Mouse (Mus musculus) kidney, adult 2 months (tissue): Measurements from ENCODE around the gene Bdp1. TPM values are rescaled to one million over a fixed set of nuclear protein-coding genes. Genes with fewer than 3 reads are reported as not detected.

Experiments
- DNase-seq: peaks from one replicate; pipeline ENCODE4 v3.0.0; 2021
- H3K27ac ChIP-seq: fragments of 200-500 bp; 2 replicates; pipeline ENCODE4 v1.5.1; 2012; ENCODE audit warnings: low read depth, low read length, control low read depth, inconsistent platforms; ENCODE audit not compliant: insufficient read depth
- H3K27me3 ChIP-seq: fragments of 200-500 bp; replicated peaks from 2 replicates; pipeline ENCODE4 v1.6.1; 2012; ENCODE audit warnings: mild to moderate bottlenecking, moderate library complexity, low read length, inconsistent platforms; ENCODE audit not compliant: control insufficient read depth, insufficient read depth
- H3K36me3 ChIP-seq: fragments of 200-500 bp; 2 replicates; pipeline ENCODE4 v1.6.1; 2012; ENCODE audit warnings: mild to moderate bottlenecking, moderate library complexity, low read length, inconsistent platforms; ENCODE audit not compliant: control insufficient read depth, insufficient read depth
- H3K4me1 ChIP-seq: fragments of 200-500 bp; 2 replicates; pipeline ENCODE4 v1.6.1; 2011; ENCODE audit warnings: low read length; ENCODE audit not compliant: control insufficient read depth, insufficient read depth
- H3K4me3 ChIP-seq: fragments of 200-500 bp; 2 replicates; pipeline ENCODE4 v1.5.1; 2011; ENCODE audit warnings: mild to moderate bottlenecking, low read depth, low read length, control low read depth; ENCODE audit not compliant: insufficient read depth
- CTCF ChIP-seq: fragments of 200-500 bp; conservative IDR thresholded peaks from 2 replicates; pipeline ENCODE4 v1.5.1; 2011; ENCODE audit warnings: low read depth, mild to moderate bottlenecking, control low read depth, low read length, moderate library complexity, mixed read lengths; ENCODE audit not compliant: insufficient read depth, insufficient read length
- POLR2A ChIP-seq: fragments of 200-500 bp; IDR thresholded peaks from one replicate; pipeline ENCODE4 v1.6.1; 2011; ENCODE audit warnings: low read depth, low read length, control low read depth
- WGBS: fragments of 180-500 bp; shearing (Covaris S2); methylation state at CpG from one replicate; pipeline ENCODE4 v1.1.7; 2018; 5-methylcytosine and 5-hydroxymethylcytosine counted together
- polyA plus RNA-seq: library from polyadenylated mRNA; depleted of rRNA; stranded (reverse); fragments of >200 nt; gene quantifications from 2 replicates; pipeline ENCODE4 v1.2.3, GENCODE M21; 2012; rRNA removed

The Bdp1 gene
- polyA plus RNA-seq, result 1.6 and 2.2 TPM in 2 replicates

DNA sequence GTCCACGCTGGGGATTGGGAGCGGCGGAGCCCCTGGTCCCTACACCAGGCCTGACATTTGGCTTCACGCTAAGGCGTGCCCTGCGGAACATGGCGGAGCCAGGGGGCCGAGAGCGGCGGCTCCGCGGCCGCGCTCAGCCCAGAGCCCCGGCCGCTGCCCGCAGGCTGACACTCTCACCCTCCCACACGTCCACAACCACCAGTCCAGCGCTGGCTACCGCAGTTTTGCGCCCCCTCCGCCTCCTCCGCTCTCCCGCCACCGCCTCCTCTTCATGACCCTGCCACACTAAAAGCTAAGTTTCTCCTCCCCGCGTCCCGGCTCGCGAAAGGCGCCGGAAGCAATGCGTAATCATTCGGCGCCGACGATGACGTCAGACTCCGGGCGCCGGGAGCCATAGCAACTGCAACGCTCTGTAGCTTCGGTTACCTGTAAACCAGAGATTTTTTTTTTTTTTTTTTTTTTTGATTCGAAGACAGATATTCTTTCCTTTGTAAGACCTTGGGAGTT, at the start of gene Bdp1:
Bdp1 (minus strand) TSS at position 323 of the 507 bp plus-strand sequence.
- WGBS, result under 1% methylated on average over 44 of the region's 44 CpGs
- no peaks in the 10 kb centered on the region for H3K27me3 ChIP-seq
- H3K36me3 ChIP-seq, result no peaks in the 10 kb centered on the region
- H3K27ac ChIP-seq, result peak within 1 kb of the TSS; percentile 70
- no peak for TF ChIP-seq CTCF
- no peak for TF ChIP-seq POLR2A
- DNase-seq, result peak; percentile 96
- peak within 1 kb of the TSS; percentile 85 for H3K4me3 ChIP-seq
- H3K4me1 ChIP-seq, result peaks cover 11% of the 10 kb centered on the region

DNA sequence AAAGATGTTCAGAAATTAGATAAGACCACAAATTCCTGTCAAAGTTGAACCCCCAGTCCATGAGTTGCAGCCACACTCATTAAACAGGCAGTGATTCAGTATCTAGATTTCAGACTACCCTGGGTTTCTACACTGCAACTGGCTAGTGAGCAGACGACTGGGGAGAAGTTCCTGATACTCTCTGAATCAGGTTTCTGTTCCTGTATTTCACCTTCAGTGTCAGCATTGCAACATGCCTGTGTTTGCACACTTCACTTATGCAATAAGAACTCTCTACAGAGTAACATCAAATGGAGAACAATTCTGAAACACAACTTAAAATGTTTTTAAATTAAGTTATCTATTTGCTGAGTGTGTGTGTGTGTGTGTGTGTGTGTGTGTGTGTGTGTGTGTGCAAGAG, 48.8 kb upstream of the Bdp1 start:
- no peak for TF ChIP-seq POLR2A
- TF ChIP-seq CTCF, result no peak

DNA sequence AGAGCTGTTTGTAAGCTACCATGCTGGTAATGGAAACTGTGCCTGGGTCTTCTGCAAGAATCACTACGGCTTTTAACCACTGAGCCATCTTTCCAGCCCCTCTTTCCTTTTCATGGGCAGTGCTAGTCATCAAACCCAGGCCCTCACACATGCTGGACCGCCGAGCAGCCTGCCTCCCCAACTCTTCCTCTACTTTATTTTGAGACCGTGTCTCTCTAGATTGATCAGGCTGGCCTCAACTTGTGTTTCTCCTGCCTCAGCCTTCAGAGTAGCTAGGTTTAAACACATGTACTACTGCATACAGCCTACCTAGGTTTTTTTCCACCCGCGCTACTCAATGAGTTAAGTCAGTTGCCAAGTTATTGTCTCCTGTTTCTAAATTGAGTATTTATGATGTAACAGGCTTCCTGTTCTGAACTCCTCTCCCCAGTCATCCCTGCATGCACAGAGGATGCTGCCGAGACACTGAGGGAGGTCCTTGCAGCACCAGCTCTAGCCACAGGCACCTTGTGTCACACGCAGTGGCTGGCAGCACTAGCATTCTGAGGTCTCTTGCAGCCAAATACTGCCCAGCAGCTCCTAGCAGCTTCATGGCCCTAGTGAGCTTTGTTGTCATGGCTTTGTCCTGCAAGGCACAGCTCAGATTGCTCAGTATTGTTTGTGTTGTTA, 37.9 kb upstream of the Bdp1 start:
- no peak for DNase-seq
- H3K4me1 ChIP-seq, result peaks cover 4% of the 10 kb centered on the region; the same call in 1 of the 2 replicates
- no peak overlapping the region for H3K27ac ChIP-seq
- TF ChIP-seq POLR2A, result no peak
- no peak for TF ChIP-seq CTCF
- WGBS, result 75% methylated on average over 8 of the region's 8 CpGs
- H3K4me3 ChIP-seq, result no peak overlapping the region
- no peaks in the 10 kb centered on the region; the same call in none of the 2 replicates for H3K36me3 ChIP-seq
- H3K27me3 ChIP-seq, result no peaks in the 10 kb centered on the region

More for the DNA sequence above, 48.8 kb upstream of the Bdp1 start:
- DNase-seq, result no peak
- Histone ChIP-seq H3K36me3 (no peaks in the 10 kb centered on the region), H3K4me3 (no peak overlapping the region), H3K27ac (no peak overlapping the region), H3K4me1 (no peaks in the 10 kb centered on the region), H3K27me3 (no peaks in the 10 kb centered on the region)
- 42% methylated on average over 1 of the region's 1 CpGs for WGBS

DNA sequence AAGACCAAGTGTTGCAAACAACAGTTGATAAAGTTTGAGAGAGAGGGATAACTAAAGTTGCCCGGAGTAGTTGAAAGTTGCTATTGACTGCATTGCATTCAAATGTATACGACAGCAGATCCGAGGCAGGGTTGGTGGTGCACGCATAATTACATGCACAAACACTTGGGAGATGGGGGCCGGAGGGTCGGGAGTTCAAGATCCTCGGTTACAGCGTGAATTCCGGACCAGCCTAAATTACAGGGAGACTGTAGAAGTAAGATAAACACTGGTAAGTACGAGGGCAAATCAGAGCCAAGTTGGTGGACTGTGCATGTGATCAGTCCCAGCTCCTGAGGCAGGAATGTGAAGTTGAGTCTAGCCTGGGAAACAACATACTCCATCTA, 21.4 kb upstream of the Bdp1 start:
- H3K27ac ChIP-seq, result no peak overlapping the region
- no peaks in the 10 kb centered on the region; the same call in 1 of the 2 replicates for H3K4me1 ChIP-seq
- WGBS, result 2% methylated on average over 10 of the region's 10 CpGs
- TF ChIP-seq POLR2A (no peak), CTCF (no peak)
- H3K4me3 ChIP-seq, result peak overlapping the region; percentile 99
- peaks cover 2% of the 10 kb centered on the region for H3K36me3 ChIP-seq
- DNase-seq, result no peak
- no peaks in the 10 kb centered on the region for H3K27me3 ChIP-seq

DNA sequence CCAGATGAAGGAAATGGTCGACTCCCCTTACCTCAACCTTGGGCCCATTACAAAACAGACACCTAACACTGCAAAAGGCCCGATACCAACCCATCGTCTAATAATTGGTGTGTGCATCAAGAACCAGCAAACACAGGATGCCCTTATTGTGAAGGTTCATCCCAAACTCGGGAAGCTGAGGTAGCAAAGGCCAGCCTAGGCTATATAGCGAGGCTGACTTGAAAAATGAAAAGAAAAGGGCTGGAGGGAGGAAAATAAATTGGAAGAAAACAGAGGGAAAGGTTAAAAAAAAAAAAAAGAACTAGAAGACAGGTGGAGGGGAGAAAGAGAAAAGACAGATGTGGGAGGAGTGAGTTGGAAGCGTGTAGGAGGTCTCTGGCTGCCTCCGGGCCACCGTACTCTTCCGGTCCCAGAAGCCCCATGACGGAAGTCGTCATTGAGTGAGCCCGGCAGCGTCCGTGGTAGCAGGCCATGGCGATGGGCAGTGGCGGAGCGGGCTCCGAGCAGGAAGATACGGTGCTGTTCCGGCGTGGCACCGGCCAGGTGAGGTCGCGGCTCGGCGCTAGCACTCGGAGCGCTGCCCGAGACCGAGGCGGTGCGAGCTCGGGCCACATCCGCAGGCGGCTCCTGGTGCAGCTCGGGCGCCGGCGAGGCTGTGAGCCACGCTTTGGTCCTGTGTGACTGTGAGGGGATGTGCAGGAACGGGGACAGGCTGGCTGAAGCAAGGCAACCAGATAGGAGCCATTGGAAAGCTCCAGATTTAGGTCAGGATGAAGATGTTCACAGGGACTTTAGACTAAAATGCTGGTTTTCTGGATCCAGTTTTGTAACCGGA, 20.8 kb upstream of the Bdp1 start, which contains the start of gene Smn1:
Smn1 (plus strand) TSS at position 430 of the 835 bp plus-strand sequence.
- DNase-seq, result peak; percentile 98
- Histone ChIP-seq H3K4me3 (peak within 1 kb of the TSS; percentile 99), H3K4me1 (no peaks in the 10 kb centered on the region; the same call in 1 of the 2 replicates), H3K27me3 (no peaks in the 10 kb centered on the region), H3K36me3 (peaks cover 2% of the 10 kb centered on the region), H3K27ac (no peak within 1 kb of the TSS)
- WGBS, result 4% methylated on average over 42 of the region's 42 CpGs
- TF ChIP-seq POLR2A (peak; percentile 54), CTCF (no peak)

DNA sequence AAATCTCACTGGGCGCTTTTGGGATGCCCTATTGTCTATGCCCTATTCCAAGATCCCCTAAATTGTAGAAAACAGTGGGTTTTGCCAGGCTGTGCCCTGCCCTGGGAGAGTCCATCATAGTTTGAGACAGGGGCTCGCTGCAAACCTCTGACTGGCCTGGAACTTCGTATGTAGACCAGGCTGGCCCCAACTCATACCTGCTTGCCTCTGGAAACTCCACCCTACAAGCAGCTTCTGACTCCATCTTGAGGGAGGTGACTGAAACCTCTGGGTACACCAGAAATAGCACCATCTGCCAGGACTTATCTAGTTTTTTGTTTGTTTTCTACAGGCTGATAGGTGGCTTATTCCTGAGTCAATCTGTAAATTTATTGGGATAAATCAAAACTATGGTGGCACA, 20.1 kb upstream of the Bdp1 start:
- WGBS, result 92% methylated on average over 3 of the region's 3 CpGs
- H3K36me3 ChIP-seq, result peaks cover 2% of the 10 kb centered on the region
- H3K4me1 ChIP-seq, result no peaks in the 10 kb centered on the region; the same call in 1 of the 2 replicates
- H3K27me3 ChIP-seq, result no peaks in the 10 kb centered on the region
- H3K27ac ChIP-seq, result no peak overlapping the region
- no peak for TF ChIP-seq POLR2A
- TF ChIP-seq CTCF, result no peak
- no peak overlapping the region for H3K4me3 ChIP-seq
- no peak for DNase-seq
